Mouse (Mus musculus) lung, adult 2 months (tissue): ENCODE results near the gene Mcrip1.

Experiments used
- CTCF ChIP-seq: fragments of 200-500 bp; IDR thresholded peaks from 2 replicates; pipeline ENCODE4 v1.5.1; 2011; ENCODE audit warnings: mild to moderate bottlenecking, low read length, control low read depth; ENCODE audit not compliant: insufficient read depth
- POLR2A ChIP-seq: fragments of 200-500 bp; IDR thresholded peaks from 2 replicates; pipeline ENCODE4 v1.6.1; 2011; ENCODE audit warnings: low read depth, mild to moderate bottlenecking, control low read depth, low read length, borderline replicate concordance; ENCODE audit errors: extremely low read depth

DNA sequence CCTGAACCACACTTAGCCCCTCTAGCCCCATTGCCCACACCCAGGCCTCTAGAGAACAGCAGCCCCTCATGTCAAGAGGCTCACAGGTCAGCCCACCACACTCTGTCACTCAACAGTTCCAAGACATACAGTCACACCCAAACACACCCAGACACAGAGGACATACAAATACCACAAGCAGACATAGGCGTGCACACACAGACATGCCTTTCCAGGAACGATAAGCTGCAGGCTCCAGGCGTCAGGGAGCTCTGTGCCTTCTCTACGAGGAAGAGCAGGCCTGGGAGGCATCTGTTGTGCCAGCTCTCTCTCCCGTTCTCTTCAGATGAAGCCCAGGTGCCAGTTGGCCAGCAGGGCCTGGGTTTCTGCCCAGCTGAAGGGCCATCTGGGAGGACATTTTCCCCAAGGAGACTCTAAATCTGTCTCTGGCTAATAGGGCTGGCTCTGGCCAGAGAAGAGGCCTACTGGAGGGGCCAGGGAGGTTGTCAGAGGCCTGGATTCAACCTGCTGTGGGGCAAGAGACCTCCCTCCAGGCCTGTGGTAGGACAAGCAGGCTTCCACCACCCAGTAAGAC, 28.5 kb downstream of the Mcrip1 start:
- TF ChIP-seq CTCF, result no peak
- TF ChIP-seq POLR2A, result no peak
